Mouse (Mus musculus) cortical plate, adult 2 months (tissue): ENCODE measurements around the gene Slc43a1. TPM values are rescaled to one million over a fixed set of nuclear protein-coding genes. Genes with fewer than 3 reads are reported as not detected.

Experiments
- H3K27ac ChIP-seq: fragments of 200-500 bp; 2 replicates; pipeline ENCODE4 v1.5.1; 2012; ENCODE audit warnings: low read length, control low read depth, inconsistent platforms; ENCODE audit not compliant: insufficient read depth
- H3K4me1 ChIP-seq: fragments of 200-500 bp; 2 replicates; pipeline ENCODE4 v1.6.1; 2011; ENCODE audit warnings: low read length; ENCODE audit not compliant: control insufficient read depth, insufficient read depth
- H3K4me3 ChIP-seq: fragments of 200-500 bp; 2 replicates; pipeline ENCODE4 v1.5.1; 2011; ENCODE audit warnings: mild to moderate bottlenecking, low read length, control low read depth; ENCODE audit not compliant: insufficient read depth
- CTCF ChIP-seq: fragments of 200-500 bp; IDR thresholded peaks from 2 replicates; pipeline ENCODE4 v1.5.1; 2011; ENCODE audit warnings: mild to moderate bottlenecking, control low read depth, low read length; ENCODE audit not compliant: insufficient read depth; ENCODE audit errors: extremely low read depth
- POLR2A ChIP-seq: fragments of 200-500 bp; IDR thresholded peaks from 2 replicates; pipeline ENCODE4 v1.6.1; 2011; ENCODE audit warnings: mild to moderate bottlenecking, low read length, control low read depth; ENCODE audit not compliant: insufficient read depth; ENCODE audit errors: extremely low read depth
- polyA plus RNA-seq: library from polyadenylated mRNA; depleted of rRNA; stranded (reverse); fragments of >200 nt; gene quantifications from 2 replicates; pipeline ENCODE4 v1.2.3, GENCODE M21; 2012

The Slc43a1 gene
- polyA plus RNA-seq, 1 experiment: 0.52 TPM

- no peak overlapping the region for H3K27ac ChIP-seq
- no peak for TF ChIP-seq CTCF
- TF ChIP-seq POLR2A: no peak
- peak overlapping the region; percentile 70 for H3K4me3 ChIP-seq
- peaks cover 3% of the 10 kb centered on the region; the same call in 1 of the 2 replicates for H3K4me1 ChIP-seq
These were observed 11.2 kb upstream of the Slc43a1 start for GRCm38 (mm10) chr2:84827283-84827920.

DNA sequence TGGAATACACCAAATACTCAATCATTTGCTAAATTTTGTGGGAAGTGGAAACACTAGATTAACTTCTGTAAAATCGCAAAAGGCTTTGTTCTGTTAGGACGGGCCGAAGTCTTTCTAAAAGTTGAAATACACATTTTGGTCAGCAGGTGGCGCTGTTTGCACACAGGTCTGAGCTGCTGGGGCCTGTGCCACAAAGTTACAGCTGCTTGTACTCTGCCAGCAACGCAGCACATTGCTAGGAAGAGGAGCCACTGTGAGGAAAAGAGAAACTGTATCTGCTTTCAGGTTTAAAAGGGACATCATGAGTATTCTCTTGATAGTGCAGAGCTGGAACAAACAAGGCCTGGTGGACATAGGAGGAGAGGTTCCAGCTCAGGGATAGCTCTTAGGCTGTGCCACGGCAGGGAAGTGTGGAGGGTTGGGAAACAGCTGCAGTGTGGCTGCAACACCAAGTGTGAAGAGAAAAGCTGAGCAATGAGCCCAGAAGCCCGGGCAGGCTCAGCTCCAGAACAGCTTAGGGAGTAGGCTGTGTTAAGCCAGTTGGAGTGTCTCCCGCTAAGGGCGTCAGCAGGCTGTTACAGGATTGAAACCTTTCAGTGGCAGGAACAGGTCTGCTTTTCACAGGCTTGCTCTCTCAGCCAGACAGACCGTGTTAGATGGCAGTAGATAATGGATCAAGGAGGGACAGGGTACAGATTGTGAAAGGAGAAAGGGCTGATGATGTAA, 6.8 kb upstream of the Slc43a1 start:
- no peak overlapping the region for H3K27ac ChIP-seq
- peaks cover 2% of the 10 kb centered on the region; the same call in 1 of the 2 replicates for H3K4me1 ChIP-seq
- no peak overlapping the region for H3K4me3 ChIP-seq
- TF ChIP-seq POLR2A (no peak), CTCF (peak; percentile 94)

DNA sequence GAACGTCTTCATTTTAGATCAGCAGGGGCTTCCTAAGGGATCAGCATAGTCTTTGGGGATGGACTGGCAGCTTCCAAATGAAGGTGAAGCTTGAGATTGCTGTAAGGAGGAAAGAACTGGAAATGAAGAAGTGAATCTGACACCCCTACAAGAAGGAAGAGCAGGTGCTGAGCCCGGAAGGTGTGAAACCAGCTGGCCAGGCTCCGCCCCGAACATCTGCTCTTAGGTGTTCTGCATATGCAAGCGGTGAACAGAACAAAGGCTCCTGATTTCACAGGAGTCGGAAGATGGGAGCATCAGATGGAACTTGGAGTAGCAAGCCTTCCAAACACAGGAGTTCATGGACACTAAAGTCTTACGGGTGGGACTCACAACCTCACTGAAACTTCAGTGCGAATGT, 1.5 kb upstream of the Slc43a1 start:
- Histone ChIP-seq H3K4me1 (peaks cover 1% of the 10 kb centered on the region; the same call in 1 of the 2 replicates), H3K27ac (no peak overlapping the region), H3K4me3 (no peak overlapping the region)
- TF ChIP-seq CTCF (no peak), POLR2A (no peak)

DNA sequence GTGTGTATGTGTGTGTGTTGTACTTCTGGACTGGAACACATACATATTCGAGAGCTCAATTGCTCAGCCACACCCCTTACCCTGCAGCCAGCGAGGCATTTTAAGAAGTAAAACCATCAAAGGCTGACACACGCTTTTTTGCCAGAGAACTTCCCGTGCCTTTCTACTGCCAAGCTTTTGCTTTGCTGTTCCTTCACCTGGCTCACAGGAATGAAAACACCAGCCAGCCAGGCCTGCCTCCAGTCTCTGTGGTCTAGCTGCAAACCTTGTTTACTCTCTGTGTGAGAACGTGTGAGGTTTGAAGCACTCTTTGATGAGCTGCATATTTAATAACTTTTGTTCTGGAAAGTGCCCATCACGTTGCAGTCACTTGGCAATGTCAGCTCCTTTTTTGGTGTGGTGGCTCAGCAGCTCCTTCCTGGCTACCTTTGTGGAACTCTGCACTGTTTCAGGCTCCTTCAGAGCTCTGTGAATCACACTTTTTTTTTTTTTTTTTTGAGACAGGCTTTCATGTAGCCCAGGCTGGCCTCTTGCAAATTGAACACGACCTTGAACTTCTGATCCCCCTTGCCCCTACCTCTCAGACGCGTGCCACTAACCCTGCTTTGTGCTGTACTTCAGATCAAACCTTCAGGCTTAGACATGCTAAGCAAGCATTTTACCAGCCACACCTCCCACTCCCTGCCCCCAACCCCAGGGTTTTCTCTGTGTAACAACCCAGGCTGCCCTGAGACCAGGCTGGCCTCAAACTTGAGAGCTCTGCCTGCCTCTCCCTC, 645 bp upstream of the Slc43a1 start:
- H3K4me1 ChIP-seq: no peaks in the 10 kb centered on the region
- no peak overlapping the region for H3K4me3 ChIP-seq
- no peak overlapping the region for H3K27ac ChIP-seq
- TF ChIP-seq POLR2A: no peak

- Histone ChIP-seq H3K27ac (no peak overlapping the region), H3K4me3 (peak overlapping the region; percentile 16; the same call in 1 of the 2 replicates), H3K4me1 (no peaks in the 10 kb centered on the region)
- TF ChIP-seq POLR2A (no peak), CTCF (no peak)
These were observed 637 bp downstream of the Slc43a1 start for GRCm38 (mm10) chr2:84838993-84839980.

- H3K27ac ChIP-seq: no peak overlapping the region
- TF ChIP-seq POLR2A (no peak), CTCF (no peak)
- no peaks in the 10 kb centered on the region for H3K4me1 ChIP-seq
- H3K4me3 ChIP-seq: peak overlapping the region; percentile 16; the same call in 1 of the 2 replicates
These were observed 1.5 kb downstream of the Slc43a1 start for GRCm38 (mm10) chr2:84840016-84840747.

DNA sequence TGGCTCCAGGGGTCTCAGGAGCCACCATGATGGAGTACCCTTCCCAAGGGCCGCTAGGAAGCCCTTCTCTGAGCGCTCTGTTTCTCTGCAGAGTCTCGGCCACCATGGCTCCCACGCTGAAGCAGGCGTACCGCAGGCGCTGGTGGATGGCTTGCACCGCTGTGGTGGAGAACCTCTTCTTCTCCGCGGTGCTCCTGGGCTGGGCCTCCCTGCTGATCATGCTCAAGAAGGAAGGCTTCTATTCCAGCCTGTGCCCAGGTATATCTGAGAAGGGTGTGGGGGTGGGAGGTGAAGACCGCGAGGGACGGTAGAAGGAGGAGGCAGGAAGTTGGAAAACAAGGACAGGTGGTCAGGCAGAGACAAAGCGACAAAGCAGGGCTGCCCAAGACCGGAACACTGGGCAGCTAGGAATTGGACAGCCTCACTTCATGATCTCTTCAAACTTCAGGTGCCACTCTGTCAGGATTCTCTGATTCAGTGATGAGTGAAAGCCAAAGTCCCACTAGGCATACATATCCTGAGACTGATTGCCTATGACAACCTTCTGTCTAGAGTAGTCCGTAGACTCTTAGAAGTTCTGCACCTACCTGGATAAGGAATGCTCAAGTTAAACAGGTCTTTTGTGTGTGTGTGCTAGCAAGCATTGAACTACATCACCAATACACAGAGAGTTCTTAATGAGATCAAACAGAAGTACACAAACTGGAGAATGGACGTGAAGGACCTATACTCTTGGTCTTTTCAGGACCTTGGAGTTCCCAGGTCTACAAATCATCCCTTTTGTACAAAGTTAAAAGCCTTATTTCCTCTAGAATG, 2.3 kb downstream of the Slc43a1 start:
- H3K4me1 ChIP-seq: no peaks in the 10 kb centered on the region
- no peak overlapping the region for H3K27ac ChIP-seq
- H3K4me3 ChIP-seq: peak overlapping the region; percentile 16; the same call in 1 of the 2 replicates
- TF ChIP-seq POLR2A: no peak
- no peak for TF ChIP-seq CTCF

GRCm38 (mm10) chr2:84841905-84842304, 3.3 kb downstream of the Slc43a1 start:
- no peak overlapping the region for H3K4me3 ChIP-seq
- H3K4me1 ChIP-seq: no peaks in the 10 kb centered on the region

More at GRCm38 (mm10) chr2:84841905-84842304, 3.3 kb downstream of the Slc43a1 start:
- no peak overlapping the region for H3K27ac ChIP-seq
- TF ChIP-seq POLR2A (no peak), CTCF (no peak)
